Mouse (Mus musculus) heart, postnatal 25 days (tissue): ENCODE results near the gene Angptl3. TPM values are rescaled to one million over a fixed set of nuclear protein-coding genes. Genes with fewer than 3 reads are reported as not detected.

Experiments
- DNase-seq: peaks from one replicate; pipeline ENCODE4 v3.0.0; 2022; ENCODE audit warnings: low spot score
- intact Hi-C: fragments of 180-260 bp; cut with DNase I; formaldehyde crosslinking; loops from one replicate; pipeline ENCODE4 v1.15.1; 2025
- total RNA-seq, 2 experiments: library from RNA; stranded (reverse); gene quantifications; 2 replicates each; pipeline ENCODE4 v1.2.3; 2021

Gene Angptl3
- total RNA-seq = 1 to 10 TPM; 3.4 TPM

- intact Hi-C loops = no loop called here
- DNase-seq = no peak
These were observed at the start of gene Angptl3 for GRCm38 (mm10) chr4:99030686-99031085. Gene Angptl3, plus strand, starts transcription at chr4:99030954.

- intact Hi-C loops = no loop called here
These were observed 46.1 kb upstream of the Angptl3 start for GRCm38 (mm10) chr4:98984701-98985100.

DNA sequence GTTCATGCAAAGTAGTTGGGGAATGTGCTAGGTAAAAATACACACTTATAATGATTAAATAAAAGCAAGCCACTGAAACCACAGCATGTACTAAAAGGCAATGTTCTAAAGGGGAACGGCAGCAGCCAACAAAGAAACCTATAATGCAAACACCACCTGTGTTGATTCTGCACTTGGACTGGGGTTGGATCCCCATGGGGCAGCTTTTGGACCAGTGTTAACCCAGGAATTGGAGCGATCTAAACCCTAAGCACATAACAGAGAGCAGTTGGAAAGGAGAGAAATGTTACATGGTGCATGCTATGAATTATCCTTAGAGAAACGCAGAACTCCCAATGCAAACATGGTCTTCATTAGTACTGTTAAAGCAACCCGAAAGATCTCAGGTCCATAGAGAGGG lies 37.3 kb upstream of the Angptl3 start:
- intact Hi-C loops = no loop called here
- DNase-seq = no peak

More at GRCm38 (mm10) chr4:98984701-98985100, 46.1 kb upstream of the Angptl3 start:
- no peak for DNase-seq

DNA sequence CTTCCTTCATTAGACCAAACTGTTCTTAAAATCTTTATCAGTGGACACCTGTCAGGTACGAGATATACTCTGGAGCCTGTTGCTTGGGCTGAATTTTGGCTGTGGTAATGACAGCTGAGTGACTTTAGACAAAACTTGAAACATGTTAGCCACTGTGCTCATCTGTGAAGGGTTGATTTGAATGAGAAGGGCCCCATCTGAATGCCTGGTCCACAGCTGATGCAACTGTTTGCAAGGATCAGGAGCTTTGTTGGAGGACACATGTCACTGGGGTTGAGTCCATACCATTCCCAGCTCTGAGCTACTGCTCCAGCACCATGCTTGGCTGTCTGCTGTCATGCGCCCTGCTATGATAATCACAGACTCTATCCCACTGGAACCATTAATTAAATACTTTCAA lies 25.2 kb upstream of the Angptl3 start:
- no peak for DNase-seq
- intact Hi-C loops = no loop called here

GRCm38 (mm10) chr4:99006319-99006718 lies 24.4 kb upstream of the Angptl3 start:
- no peak for DNase-seq
- intact Hi-C loops = no loop called here

- intact Hi-C loops = no loop called here
- no peak for DNase-seq
These were observed 19.7 kb upstream of the Angptl3 start for GRCm38 (mm10) chr4:99011039-99011438.

DNA sequence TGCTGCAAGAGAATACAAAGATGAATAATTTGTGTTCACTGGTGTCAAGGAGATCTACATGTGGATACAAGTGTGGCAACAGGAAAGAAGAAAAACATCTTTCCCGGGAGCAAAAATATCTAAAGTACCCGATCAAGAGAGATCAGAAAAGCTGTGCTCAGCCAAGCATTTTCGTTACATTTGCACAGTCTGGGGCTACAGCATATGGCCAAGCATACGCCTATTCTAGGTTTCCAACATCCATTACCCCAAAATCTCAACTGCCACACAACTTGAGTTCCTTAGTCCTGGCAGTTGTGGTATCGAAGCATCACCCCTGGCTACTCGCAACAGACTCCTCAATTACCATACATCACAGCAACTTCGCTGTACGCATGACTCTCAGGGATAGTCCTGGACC lies 8.5 kb upstream of the Angptl3 start:
- intact Hi-C loops = no loop called here
- DNase-seq = no peak

DNA sequence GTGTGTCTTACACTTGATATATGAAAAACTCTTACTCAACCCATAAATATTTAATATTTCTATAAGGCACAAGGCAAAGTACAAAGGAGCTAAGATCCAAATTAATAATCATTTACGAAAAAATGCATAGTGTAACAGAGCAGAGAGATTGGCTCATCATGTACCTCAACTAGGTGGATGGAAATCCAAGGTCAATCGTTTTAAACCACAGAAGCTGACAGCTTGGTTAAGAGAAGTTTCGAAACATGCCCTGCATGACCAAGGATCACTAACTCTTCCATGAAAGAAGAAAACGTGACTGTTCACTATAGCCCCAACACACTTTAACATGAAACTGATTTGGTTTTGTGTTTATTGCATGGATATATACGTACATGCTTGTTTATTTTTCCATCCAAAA lies 2.4 kb upstream of the Angptl3 start:
- no peak for DNase-seq
- intact Hi-C loops = no loop called here

- DNase-seq = no peak
- intact Hi-C loops = no loop called here
These were observed 2.2 kb downstream of the Angptl3 start for GRCm38 (mm10) chr4:99032921-99033320.

GRCm38 (mm10) chr4:99044854-99045253 lies 14.1 kb downstream of the Angptl3 start:
- intact Hi-C loops = no loop called here
- DNase-seq = no peak

- no peak for DNase-seq
- intact Hi-C loops = no loop called here
These were observed 15.7 kb downstream of the Angptl3 start for GRCm38 (mm10) chr4:99046471-99046870.

DNA sequence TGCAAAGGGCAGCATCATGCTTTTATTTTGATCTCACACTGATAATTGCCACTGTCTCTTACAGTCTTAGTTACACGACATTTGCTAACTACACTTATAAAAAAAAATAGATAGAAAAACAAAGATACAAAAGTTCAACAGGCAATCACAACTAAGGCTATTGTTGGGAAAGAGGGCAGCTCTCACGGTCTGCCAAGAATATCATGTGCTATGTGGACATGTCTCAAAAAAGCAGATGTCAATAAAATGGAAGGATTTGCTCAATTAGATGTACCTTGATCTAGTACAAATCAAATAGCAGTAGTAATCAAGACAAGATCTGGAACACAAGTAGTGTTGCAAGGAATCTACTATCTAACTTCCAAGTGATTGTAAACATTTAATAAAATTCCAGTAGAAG lies 17.8 kb downstream of the Angptl3 start:
- intact Hi-C loops = no loop called here

DNA sequence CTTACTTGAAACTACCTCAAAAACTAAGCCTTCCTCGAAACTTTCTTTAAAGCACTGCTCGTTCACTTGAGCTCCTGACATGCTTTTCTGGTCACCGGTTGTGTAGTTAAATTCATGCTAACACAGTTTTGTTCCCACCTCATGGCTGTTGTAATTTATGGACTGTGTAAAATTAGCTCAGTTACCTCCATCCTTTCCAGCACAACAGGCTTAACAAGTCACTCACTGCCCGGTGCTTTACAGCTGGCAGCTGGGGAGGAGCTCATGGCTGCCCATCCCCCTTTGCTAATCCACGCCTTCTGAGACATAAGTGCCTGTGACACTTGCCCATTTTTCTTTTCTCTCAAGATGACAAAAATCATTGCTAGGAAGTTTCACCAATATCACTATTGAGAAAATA lies 33.8 kb downstream of the Angptl3 start:
- DNase-seq = no peak
- intact Hi-C loops = no loop called here

More for the DNA sequence above, 17.8 kb downstream of the Angptl3 start:
- DNase-seq = no peak

DNA sequence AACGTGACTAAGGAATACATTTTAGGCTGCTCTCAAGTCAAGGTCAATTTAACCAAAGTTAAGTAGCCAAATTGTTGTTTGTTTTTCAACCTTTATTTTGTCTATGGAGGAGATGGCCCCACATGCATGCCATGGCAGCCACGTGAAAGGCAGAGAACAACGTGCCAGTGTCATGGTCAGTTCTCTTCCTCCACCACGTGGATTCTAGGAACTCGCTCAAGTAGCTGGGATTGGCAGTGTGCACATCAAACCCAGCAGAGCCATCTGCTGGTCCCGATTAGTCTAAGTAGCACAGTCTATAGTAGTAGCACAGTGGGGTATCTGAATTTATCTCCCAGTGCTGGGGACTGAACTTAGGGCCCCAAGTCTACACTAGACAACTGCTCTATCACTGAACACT lies 38.1 kb downstream of the Angptl3 start:
- no peak for DNase-seq
- intact Hi-C loops = no loop called here

DNA sequence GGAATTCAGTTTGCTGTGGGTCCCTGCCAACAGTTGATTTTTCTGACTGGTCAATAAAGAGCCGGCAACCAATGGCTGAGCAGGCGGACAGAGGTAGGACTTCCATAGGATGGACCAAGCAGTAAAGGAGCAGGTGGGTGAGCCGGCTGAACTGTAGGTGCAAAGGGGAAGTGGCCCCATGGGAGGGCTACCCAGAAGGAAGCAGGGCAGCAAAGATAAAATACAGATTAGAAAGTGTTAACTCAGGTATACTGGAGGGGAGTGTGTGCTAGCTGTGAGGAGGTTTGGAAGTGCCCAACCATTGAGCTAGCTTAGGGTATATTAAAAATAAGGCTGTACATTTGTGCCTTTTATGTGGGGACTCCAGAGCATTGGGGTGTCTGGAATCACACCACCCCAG lies 47.3 kb downstream of the Angptl3 start:
- intact Hi-C loops = no loop called here
- DNase-seq = no peak

- intact Hi-C loops = no loop called here
- no peak for DNase-seq
These were observed 50.4 kb downstream of the Angptl3 start for GRCm38 (mm10) chr4:99081169-99081568.

GRCm38 (mm10) chr4:99083862-99084261 lies 53.1 kb downstream of the Angptl3 start:
- no peak for DNase-seq

GRCm38 (mm10) chr4:99087760-99088485 lies 57.2 kb downstream of the Angptl3 start:
- DNase-seq = no peak
- intact Hi-C loops = no loop called here

More at GRCm38 (mm10) chr4:99083862-99084261, 53.1 kb downstream of the Angptl3 start:
- intact Hi-C loops = no loop called here

DNA sequence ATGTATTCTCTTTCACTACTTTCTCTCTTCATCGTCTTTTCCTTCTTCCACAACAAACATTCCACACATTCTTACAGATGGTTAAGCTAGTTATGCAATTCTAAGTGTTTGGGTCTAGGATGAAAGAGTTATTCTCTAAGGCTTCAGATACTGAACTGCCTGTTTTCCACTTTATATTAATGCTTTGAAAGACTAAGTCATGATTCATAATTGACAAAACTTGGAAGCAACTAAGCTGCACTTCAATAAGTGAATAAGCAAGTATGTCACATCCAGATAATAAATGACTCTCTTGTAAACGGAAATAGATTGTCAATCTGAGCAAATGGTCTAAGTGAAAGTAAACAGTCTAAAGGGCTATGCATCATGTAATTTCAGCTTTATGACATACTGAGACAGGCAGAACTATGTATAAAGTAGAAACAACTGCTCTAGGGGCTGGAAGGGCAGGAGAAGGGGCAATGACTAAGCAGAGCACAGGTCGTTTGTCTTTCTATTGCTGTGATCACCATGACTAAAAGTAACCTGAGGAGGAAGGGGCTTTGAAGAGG lies 60.5 kb downstream of the Angptl3 start:
- intact Hi-C loops = no loop called here
- DNase-seq = no peak

DNA sequence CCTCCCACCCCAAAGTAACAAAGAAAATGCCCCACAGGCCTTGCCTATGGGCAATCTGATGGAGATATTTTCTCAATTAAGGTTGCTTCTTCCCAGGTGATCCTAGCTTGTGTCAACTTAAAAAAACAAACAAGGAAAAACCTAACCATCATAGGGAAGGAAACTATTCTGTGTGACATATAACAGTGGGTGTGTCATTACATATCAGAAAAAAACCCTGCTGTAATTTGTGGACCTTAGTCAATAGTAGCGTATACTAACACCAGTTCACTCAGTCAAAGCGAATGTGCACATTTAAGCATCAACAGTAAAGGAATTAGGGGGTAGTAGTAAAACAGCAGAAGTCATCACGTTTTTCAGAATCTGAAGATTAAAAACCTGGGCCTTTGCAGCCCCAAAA lies 61.0 kb downstream of the Angptl3 start:
- no peak for DNase-seq
- intact Hi-C loops = no loop called here
